Mouse (Mus musculus): ENCODE results near the gene Atp5d. TPM values are rescaled to one million over a fixed set of nuclear protein-coding genes. Genes with fewer than 3 reads are reported as not detected.

Atp5d gene
- polyA plus RNA-seq, 1 experiment from 2014 or later = 467 TPM

DNA sequence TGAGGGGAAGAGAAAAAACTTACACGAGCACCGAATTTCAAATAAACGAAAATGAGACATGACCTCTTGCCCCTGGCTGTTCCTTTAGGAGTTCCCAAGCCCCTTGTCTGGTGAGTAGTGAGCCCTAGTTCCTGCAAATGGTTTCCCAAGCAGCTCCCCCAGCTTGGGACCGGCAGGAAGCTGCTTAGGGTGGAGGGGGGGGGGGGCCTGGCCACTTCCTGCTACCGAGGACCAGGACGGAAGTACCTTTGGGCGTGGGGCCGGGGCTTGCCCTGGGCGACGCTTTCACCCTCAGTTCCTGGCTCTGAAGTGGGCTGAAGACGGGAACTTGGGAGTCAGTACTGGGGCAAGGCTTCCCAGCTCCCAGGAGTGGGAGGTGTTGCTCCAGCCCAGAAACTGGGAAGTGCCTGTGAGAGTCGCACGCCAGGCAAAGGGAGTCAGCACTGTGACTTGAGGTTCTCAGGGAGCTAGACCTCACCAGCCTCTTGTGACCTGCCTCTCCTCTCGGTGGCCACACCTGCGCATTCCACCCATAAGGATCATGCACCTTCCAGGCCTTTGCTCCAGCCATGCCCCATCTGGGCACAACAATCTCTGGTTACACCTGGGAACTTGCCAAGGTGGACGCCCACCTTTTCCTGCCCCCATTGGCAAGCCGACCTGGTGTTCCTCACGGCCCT, 20.0 kb downstream of the Atp5d start:
- DNase-seq (ENCODE audit: low spot score) = no peak
- Histone ChIP-seq H3K9ac (ENCODE audit: low read length) (peak overlapping the region; percentile 25; the same call in 1 of the 2 replicates), H3K4me2 (ENCODE audit: low read length) (peak overlapping the region; percentile 14; the same call in 1 of the 2 replicates), H3K36me3 (ENCODE audit: control insufficient read depth, insufficient read depth, low read length) (peaks cover 52% of the 10 kb centered on the region), H3K4me3 (ENCODE audit: low read depth, low read length) (no peak overlapping the region), H3K4me1 (ENCODE audit: control insufficient read depth, insufficient read depth, low read length) (peaks cover 20% of the 10 kb centered on the region), H3K27ac (ENCODE audit: low read depth, low read length) (peak overlapping the region; percentile 87), H3K9me3 (replicated peaks; ENCODE audit: control insufficient read depth, low read length) (no peaks in the 10 kb centered on the region), H3K27me3 (replicated peaks; ENCODE audit: control insufficient read depth, insufficient read depth, low read length) (no peaks in the 10 kb centered on the region)
- no peak for ATAC-seq
- WGBS = 14% methylated on average over 18 of the region's 18 CpGs

- H3K4me1 ChIP-seq (ENCODE audit: control insufficient read depth, insufficient read depth, low read length) = peaks cover 16% of the 10 kb centered on the region
- no peak for DNase-seq (ENCODE audit: low spot score)
Observed at GRCm38 (mm10) chr10:80159021-80159560, 20.7 kb downstream of the Atp5d start.

GRCm38 (mm10) chr10:80159561-80160454, 21.4 kb downstream of the Atp5d start:
- Histone ChIP-seq H3K27ac (ENCODE audit: low read depth, low read length) (peak overlapping the region; percentile 87), H3K36me3 (ENCODE audit: control insufficient read depth, insufficient read depth, low read length) (peaks cover 38% of the 10 kb centered on the region), H3K4me3 (ENCODE audit: low read depth, low read length) (peak overlapping the region; percentile 30), H3K9ac (ENCODE audit: low read length) (peak overlapping the region; percentile 58), H3K27me3 (replicated peaks; ENCODE audit: control insufficient read depth, insufficient read depth, low read length) (no peaks in the 10 kb centered on the region), H3K4me2 (ENCODE audit: low read length) (peak overlapping the region; percentile 72), H3K4me1 (ENCODE audit: control insufficient read depth, insufficient read depth, low read length) (peaks cover 21% of the 10 kb centered on the region), H3K9me3 (replicated peaks; ENCODE audit: control insufficient read depth, low read length) (no peaks in the 10 kb centered on the region)
- DNase-seq (ENCODE audit: low spot score) = peak; percentile 99
- under 1% methylated on average over 55 of the region's 55 CpGs for WGBS
- ATAC-seq = peak; percentile 90

More at GRCm38 (mm10) chr10:80159021-80159560, 20.7 kb downstream of the Atp5d start:
- H3K9me3 ChIP-seq (replicated peaks; ENCODE audit: control insufficient read depth, low read length) = no peaks in the 10 kb centered on the region
- H3K36me3 ChIP-seq (ENCODE audit: control insufficient read depth, insufficient read depth, low read length) = peaks cover 45% of the 10 kb centered on the region
- ATAC-seq = peak; percentile 0; the same call in 1 of the 2 replicates
- peak overlapping the region; percentile 87 for H3K27ac ChIP-seq (ENCODE audit: low read depth, low read length)
- H3K27me3 ChIP-seq (replicated peaks; ENCODE audit: control insufficient read depth, insufficient read depth, low read length) = no peaks in the 10 kb centered on the region
- H3K4me3 ChIP-seq (ENCODE audit: low read depth, low read length) = peak overlapping the region; percentile 30
- 7% methylated on average over 12 of the region's 12 CpGs for WGBS
- peak overlapping the region; percentile 72 for H3K4me2 ChIP-seq (ENCODE audit: low read length)
- H3K9ac ChIP-seq (ENCODE audit: low read length) = peak overlapping the region; percentile 58

DNA sequence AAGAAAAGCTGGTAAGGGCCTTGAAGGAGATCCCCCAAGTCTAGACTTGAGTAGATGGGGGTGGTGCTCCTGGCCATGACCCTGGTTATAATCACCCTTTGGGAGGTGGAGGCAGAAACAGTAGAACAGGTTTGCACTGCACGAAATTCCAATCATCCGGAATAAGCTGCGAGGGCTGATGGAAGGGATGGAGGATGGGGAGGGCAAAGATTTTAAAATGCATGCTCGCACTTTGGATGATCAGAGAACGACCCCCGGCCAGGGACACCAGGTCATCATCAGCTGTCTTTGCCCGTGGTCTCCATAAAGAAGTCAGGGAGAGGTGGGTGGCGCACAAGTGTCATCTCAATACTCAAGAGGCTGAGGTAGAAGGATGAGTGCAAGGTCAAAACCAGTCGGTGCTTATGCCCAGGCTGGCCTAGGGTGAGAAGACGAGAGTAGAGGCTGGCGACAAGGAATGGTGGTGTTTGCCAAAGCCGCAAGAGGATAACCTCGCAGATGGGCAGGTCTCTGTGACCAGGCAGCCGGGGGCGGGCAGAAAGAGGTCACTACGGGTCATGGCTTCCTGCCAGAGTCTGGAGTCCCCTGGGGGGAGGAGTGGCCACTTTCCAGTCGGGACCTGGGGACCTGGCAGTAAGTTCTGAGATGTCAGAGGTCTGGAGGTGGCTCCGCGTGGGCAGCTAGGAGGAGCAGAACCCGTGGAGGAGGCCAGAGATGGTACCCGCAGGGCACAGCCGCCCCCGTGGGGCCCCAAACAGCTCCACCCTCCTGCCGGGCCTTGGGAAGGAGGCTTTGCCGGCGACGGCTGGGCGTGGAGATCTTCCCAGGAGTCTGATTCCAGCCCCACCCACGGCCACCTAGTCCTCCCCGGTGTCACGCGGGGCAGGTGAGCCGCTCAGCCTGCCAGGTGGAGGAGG, 22.3 kb downstream of the Atp5d start:
- Histone ChIP-seq H3K4me2 (ENCODE audit: low read length) (peak overlapping the region; percentile 72), H3K9me3 (replicated peaks; ENCODE audit: control insufficient read depth, low read length) (no peaks in the 10 kb centered on the region), H3K27me3 (replicated peaks; ENCODE audit: control insufficient read depth, insufficient read depth, low read length) (no peaks in the 10 kb centered on the region), H3K36me3 (ENCODE audit: control insufficient read depth, insufficient read depth, low read length) (peaks cover 29% of the 10 kb centered on the region), H3K27ac (ENCODE audit: low read depth, low read length) (peak overlapping the region; percentile 2; the same call in 1 of the 2 replicates), H3K4me3 (ENCODE audit: low read depth, low read length) (peak overlapping the region; percentile 30), H3K9ac (ENCODE audit: low read length) (0 out of 2 replicates have a peak overlapping the region, but pooled peaks have one; percentile 33), H3K4me1 (ENCODE audit: control insufficient read depth, insufficient read depth, low read length) (peaks cover 25% of the 10 kb centered on the region)
- 4% methylated on average over 28 of the region's 33 CpGs for WGBS
- DNase-seq (ENCODE audit: low spot score) (no peak), ATAC-seq (no peak)

- Histone ChIP-seq H3K9me3 (replicated peaks; ENCODE audit: control insufficient read depth, low read length) (no peaks in the 10 kb centered on the region), H3K27ac (ENCODE audit: low read depth, low read length) (no peak overlapping the region), H3K36me3 (ENCODE audit: control insufficient read depth, insufficient read depth, low read length) (peaks cover 19% of the 10 kb centered on the region), H3K4me2 (ENCODE audit: low read length) (no peak overlapping the region), H3K27me3 (replicated peaks; ENCODE audit: control insufficient read depth, insufficient read depth, low read length) (no peaks in the 10 kb centered on the region), H3K4me3 (ENCODE audit: low read depth, low read length) (no peak overlapping the region), H3K4me1 (ENCODE audit: control insufficient read depth, insufficient read depth, low read length) (peaks cover 27% of the 10 kb centered on the region), H3K9ac (ENCODE audit: low read length) (no peak overlapping the region)
- DNase-seq (ENCODE audit: low spot score) (no peak), ATAC-seq (no peak)
- WGBS = 15% methylated on average over 7 of the region's 7 CpGs
Observed at GRCm38 (mm10) chr10:80161522-80162242, 23.2 kb downstream of the Atp5d start.

DNA sequence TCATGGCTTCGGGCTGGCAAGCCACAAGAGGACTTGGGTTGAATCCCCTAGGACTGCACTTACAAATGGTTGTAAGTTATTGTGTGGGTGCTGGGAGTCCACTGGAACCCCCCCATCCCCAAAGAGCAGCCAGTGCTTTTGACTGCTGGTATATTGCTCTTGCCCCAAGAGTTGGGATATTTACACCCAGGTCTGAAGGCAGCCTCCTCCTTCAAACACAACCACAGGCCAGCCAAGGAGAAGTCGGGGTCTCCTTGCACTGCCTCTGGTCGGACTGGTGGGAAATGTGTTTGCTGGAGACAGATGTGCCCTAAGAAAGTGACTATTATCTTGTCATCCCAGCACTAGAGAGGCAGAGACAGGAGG, 23.8 kb downstream of the Atp5d start:
- Histone ChIP-seq H3K9ac (ENCODE audit: low read length) (no peak overlapping the region), H3K36me3 (ENCODE audit: control insufficient read depth, insufficient read depth, low read length) (peaks cover 14% of the 10 kb centered on the region), H3K9me3 (replicated peaks; ENCODE audit: control insufficient read depth, low read length) (no peaks in the 10 kb centered on the region), H3K27ac (ENCODE audit: low read depth, low read length) (no peak overlapping the region), H3K4me2 (ENCODE audit: low read length) (no peak overlapping the region), H3K4me3 (ENCODE audit: low read depth, low read length) (no peak overlapping the region), H3K4me1 (ENCODE audit: control insufficient read depth, insufficient read depth, low read length) (peaks cover 30% of the 10 kb centered on the region), H3K27me3 (replicated peaks; ENCODE audit: control insufficient read depth, insufficient read depth, low read length) (no peaks in the 10 kb centered on the region)
- ATAC-seq (no peak), DNase-seq (ENCODE audit: low spot score) (no peak)
- 82% methylated on average over 3 of the region's 3 CpGs for WGBS

DNA sequence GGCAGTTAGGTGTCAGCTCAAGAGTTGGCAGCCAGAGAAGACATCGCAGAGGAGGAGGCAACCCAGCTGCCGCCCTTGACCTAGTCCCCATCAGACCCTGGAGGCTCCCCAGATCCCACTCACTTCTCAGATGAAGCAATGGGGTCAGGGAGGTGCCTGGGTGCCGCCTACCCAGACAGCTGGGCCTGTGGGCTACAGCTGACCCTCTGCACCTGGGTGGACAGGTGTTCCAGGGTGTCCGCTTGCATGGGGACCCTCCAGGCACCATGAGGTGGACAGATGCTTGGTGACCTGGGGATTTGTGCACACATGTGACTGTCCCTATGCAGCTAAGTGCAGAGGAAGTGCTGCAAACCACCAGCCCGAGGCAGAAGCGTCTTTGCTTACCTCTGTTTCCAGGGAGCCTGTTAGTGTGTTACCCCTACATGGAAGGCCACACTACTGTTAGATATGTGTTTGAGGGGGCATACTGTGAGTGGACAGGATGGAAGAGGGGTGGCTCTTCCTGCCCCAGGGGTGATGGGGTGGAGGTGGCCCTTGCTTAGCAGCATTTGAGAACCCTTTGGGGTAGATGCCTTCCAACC, 24.4 kb downstream of the Atp5d start:
- no peak overlapping the region for H3K4me3 ChIP-seq (ENCODE audit: low read depth, low read length)
- WGBS = 87% methylated on average over 6 of the region's 6 CpGs
- no peak overlapping the region for H3K9ac ChIP-seq (ENCODE audit: low read length)
- H3K27me3 ChIP-seq (replicated peaks; ENCODE audit: control insufficient read depth, insufficient read depth, low read length) = no peaks in the 10 kb centered on the region
- ATAC-seq (no peak), DNase-seq (ENCODE audit: low spot score) (no peak)
- H3K9me3 ChIP-seq (replicated peaks; ENCODE audit: control insufficient read depth, low read length) = no peaks in the 10 kb centered on the region
- no peak overlapping the region for H3K27ac ChIP-seq (ENCODE audit: low read depth, low read length)
- H3K4me2 ChIP-seq (ENCODE audit: low read length) = no peak overlapping the region
- H3K36me3 ChIP-seq (ENCODE audit: control insufficient read depth, insufficient read depth, low read length) = peaks cover 9% of the 10 kb centered on the region; the same call in 1 of the 2 replicates
- peaks cover 30% of the 10 kb centered on the region for H3K4me1 ChIP-seq (ENCODE audit: control insufficient read depth, insufficient read depth, low read length)
